Mouse (Mus musculus): ENCODE results near the gene Chst14. TPM values are rescaled to one million over a fixed set of nuclear protein-coding genes. Genes with fewer than 3 reads are reported as not detected.

Gene Chst14
- polyA plus RNA-seq, 1 experiment from 2014 or later: 6.6 TPM

DNA sequence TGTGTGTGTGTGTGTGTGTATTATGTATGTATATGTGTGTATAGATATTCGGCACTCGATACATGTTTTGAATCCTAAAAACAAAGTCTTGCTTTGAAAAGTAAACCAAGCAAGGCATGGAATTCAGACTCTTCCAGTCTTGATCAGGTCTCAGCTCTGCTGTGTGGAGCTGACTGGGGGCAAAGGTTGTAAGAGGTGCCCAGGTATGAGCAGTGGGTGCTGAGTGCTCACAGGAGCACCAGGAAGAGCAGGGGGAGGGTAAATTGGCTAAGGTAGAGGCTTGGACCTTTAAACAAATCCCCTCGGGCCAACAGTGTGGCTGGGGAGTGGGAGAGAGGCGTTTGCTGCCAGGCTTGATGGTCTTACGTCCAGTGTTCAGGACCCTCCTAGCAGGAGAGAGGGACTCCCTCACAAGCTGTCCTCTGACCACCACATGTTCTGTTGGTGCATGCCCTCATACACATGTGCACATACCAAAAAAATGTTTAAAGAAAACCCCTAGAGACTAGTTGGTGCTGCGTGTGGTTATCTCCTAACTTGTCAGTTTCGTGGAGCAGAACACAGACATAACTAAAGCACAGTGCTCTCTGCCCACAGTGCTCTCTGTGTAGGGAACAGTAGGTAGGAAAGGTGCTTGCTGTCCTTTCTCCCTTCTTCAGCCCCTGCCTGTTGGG is 15.6 kb upstream of the Chst14 start:
- no peaks in the 10 kb centered on the region for H3K9me3 ChIP-seq
- H3K27me3 ChIP-seq: no peaks in the 10 kb centered on the region
- 75% methylated on average over 7 of the region's 7 CpGs for WGBS
- no peak overlapping the region for H3K9ac ChIP-seq (replicated peaks)
- no peak overlapping the region for H3K4me3 ChIP-seq
- no peak for ATAC-seq (replicated peaks)
- no peak overlapping the region for H3K27ac ChIP-seq (replicated peaks)
- no peaks in the 10 kb centered on the region for H3K36me3 ChIP-seq
- H3K4me1 ChIP-seq: peaks cover 40% of the 10 kb centered on the region
- no peak overlapping the region for H3K4me2 ChIP-seq (replicated peaks)

DNA sequence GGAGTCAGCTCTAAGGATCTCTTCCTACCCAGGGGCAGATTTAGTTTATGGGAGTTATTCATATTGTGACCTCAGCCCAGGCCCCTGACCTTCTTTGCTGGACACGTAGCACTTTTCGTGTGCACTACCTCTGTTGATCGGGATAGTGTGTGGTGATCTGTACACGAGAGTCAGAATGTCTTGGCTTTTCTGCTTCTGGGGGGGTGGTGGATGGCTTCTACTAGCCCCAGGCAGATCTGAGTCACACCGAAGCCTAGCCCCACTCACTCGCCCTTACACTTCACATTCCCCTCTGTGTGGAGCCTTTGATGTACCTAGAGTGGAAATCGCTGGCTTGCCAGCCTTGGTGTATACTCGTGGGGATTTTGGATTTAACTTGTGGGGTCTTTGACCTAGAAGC is 13.6 kb upstream of the Chst14 start:
- no peak overlapping the region for H3K27ac ChIP-seq (replicated peaks)
- no peaks in the 10 kb centered on the region; the same call in 1 of the 2 replicates for H3K36me3 ChIP-seq
- ATAC-seq (replicated peaks): no peak
- H3K9me3 ChIP-seq: no peaks in the 10 kb centered on the region
- H3K4me1 ChIP-seq: peaks cover 35% of the 10 kb centered on the region
- H3K4me3 ChIP-seq: no peak overlapping the region
- WGBS: 79% methylated on average over 8 of the region's 8 CpGs
- H3K4me2 ChIP-seq (replicated peaks): no peak overlapping the region
- H3K27me3 ChIP-seq: no peaks in the 10 kb centered on the region
- no peak overlapping the region for H3K9ac ChIP-seq (replicated peaks)

DNA sequence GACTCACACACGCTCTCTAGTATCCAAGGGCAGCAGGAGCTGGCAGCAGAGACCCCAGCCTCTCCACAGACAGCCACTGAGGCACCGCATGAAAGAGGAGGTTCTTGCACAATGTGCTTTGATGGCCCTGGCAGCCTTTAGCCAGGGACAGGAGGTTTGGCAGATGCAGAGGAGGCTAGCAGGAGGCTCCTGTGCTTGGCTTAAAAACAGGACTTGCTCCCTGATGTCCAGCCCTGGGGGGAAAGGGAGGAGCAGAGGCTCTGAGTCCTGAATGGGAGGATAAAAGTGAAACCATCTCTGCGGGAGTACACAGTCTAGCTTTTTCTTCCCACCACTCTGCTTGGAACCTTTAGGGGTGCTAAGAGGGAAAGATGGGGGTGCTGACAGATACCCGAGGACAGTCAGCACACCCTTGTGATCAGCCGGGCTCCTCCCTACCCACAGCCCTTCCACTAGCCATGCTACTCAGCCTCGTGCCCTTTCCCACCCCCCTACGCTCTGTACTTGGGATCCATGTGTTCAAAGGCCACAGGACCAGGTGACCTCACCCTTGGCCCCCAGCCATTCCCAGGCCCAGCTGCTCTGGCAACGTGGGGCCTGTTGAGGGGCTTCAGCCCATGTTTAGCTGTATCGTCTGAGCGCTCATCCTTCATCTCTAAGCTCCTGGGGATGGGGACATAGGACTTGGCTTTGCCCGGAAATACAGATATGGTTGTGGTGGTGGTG is 12.6 kb upstream of the Chst14 start:
- no peak overlapping the region for H3K4me3 ChIP-seq
- WGBS: 50% methylated on average over 11 of the region's 11 CpGs
- no peaks in the 10 kb centered on the region; the same call in 1 of the 2 replicates for H3K36me3 ChIP-seq
- 0 out of 2 replicates have a peak, but pooled peaks have one; percentile 30 for ATAC-seq (replicated peaks)
- no peak overlapping the region for H3K9ac ChIP-seq (replicated peaks)
- no peaks in the 10 kb centered on the region for H3K9me3 ChIP-seq
- 0 out of 2 replicates have a peak overlapping the region, but pooled peaks have one; percentile 8 for H3K4me2 ChIP-seq (replicated peaks)
- peaks cover 35% of the 10 kb centered on the region for H3K4me1 ChIP-seq
- H3K27ac ChIP-seq (replicated peaks): peak overlapping the region; percentile 55
- no peaks in the 10 kb centered on the region for H3K27me3 ChIP-seq

DNA sequence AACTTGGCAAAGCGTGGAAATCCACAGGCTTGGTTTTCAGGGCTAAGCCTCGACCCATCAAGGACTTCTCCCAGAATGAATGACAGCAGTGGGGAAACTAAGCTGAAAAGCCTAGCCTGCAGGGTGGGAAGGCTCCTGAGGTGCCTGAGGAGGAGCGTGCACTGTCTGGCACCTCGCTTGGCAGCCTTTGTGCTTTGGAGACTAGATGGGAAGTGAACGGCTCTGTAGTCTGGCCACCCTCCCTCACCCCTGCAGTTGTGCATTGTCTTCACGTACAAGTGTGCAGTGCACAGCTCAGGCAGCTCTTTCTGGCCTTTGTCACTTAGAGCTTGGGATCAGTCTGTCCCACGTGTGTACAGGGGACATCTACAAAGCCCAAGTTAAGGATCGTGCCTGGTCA is 11.6 kb upstream of the Chst14 start:
- Histone ChIP-seq H3K9ac (replicated peaks) (no peak overlapping the region), H3K36me3 (no peaks in the 10 kb centered on the region; the same call in 1 of the 2 replicates), H3K27me3 (no peaks in the 10 kb centered on the region), H3K27ac (replicated peaks) (peak overlapping the region; percentile 55), H3K4me3 (no peak overlapping the region), H3K9me3 (no peaks in the 10 kb centered on the region), H3K4me2 (replicated peaks) (no peak overlapping the region), H3K4me1 (peaks cover 32% of the 10 kb centered on the region)
- WGBS: 23% methylated on average over 8 of the region's 8 CpGs
- ATAC-seq (replicated peaks): peak; percentile 67

DNA sequence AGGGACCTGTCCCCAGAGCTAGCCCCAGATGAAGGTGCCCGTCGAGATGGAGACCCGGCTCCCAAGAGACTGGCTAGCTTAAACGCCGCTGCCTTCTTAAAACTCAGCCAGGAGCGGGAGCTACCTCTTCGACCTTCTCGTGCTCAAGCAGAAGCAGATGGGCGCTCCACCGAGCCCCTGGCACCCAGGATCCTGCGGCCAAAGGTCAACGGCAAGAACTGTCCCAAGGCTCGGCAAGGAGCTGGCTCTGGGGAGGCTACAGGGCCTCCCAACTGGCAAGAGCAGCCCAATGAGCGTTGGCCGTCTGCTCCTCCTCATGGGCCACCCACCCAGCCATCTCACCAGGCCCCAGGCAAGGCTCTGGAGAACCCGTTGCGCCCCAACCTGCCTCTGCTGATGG is 9.9 kb upstream of the Chst14 start:
- no peak for ATAC-seq (replicated peaks)
- Histone ChIP-seq H3K9ac (replicated peaks) (no peak overlapping the region), H3K4me2 (replicated peaks) (no peak overlapping the region), H3K27me3 (no peaks in the 10 kb centered on the region), H3K4me3 (no peak overlapping the region), H3K27ac (replicated peaks) (no peak overlapping the region), H3K4me1 (peaks cover 26% of the 10 kb centered on the region), H3K9me3 (no peaks in the 10 kb centered on the region), H3K36me3 (peaks cover 11% of the 10 kb centered on the region; the same call in 1 of the 2 replicates)
- WGBS: 93% methylated on average over 17 of the region's 17 CpGs

DNA sequence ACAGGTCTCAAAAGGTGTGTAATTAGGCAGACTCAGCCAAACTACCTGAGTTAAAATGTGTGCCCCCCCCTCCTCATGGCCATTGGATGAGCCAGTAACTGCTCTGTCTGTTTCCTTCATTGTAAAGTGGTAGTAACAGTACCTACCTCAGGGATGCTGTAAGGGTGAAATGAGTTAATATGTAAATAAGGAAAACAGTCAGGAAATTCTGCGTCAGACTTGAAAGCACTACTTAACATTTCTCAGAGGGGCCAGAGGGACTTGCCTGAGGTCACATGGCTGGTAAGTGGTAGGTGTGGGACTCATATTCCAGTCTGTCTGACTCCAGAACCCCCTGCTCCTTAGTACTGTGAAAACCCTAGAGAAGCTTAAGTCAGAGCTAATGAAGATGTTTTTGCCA is 7.8 kb upstream of the Chst14 start:
- Histone ChIP-seq H3K4me1 (peaks cover 16% of the 10 kb centered on the region), H3K27me3 (no peaks in the 10 kb centered on the region), H3K4me3 (no peak overlapping the region), H3K9me3 (no peaks in the 10 kb centered on the region), H3K9ac (replicated peaks) (no peak overlapping the region), H3K27ac (replicated peaks) (no peak overlapping the region), H3K36me3 (peaks cover 22% of the 10 kb centered on the region), H3K4me2 (replicated peaks) (no peak overlapping the region)
- no peak for ATAC-seq (replicated peaks)
- 76% methylated on average over 1 of the region's 1 CpGs for WGBS

- H3K27ac ChIP-seq (replicated peaks): no peak overlapping the region
- no peak overlapping the region for H3K4me3 ChIP-seq
- no peak overlapping the region for H3K9ac ChIP-seq (replicated peaks)
- no peaks in the 10 kb centered on the region for H3K27me3 ChIP-seq
- peaks cover 28% of the 10 kb centered on the region for H3K36me3 ChIP-seq
- ATAC-seq (replicated peaks): no peak
- no peaks in the 10 kb centered on the region for H3K9me3 ChIP-seq
- H3K4me2 ChIP-seq (replicated peaks): no peak overlapping the region
- H3K4me1 ChIP-seq: no peaks in the 10 kb centered on the region
- WGBS: 84% methylated on average over 3 of the region's 3 CpGs
Measured at GRCm38 (mm10) chr2:118920428-118920827, 5.9 kb upstream of the Chst14 start.

DNA sequence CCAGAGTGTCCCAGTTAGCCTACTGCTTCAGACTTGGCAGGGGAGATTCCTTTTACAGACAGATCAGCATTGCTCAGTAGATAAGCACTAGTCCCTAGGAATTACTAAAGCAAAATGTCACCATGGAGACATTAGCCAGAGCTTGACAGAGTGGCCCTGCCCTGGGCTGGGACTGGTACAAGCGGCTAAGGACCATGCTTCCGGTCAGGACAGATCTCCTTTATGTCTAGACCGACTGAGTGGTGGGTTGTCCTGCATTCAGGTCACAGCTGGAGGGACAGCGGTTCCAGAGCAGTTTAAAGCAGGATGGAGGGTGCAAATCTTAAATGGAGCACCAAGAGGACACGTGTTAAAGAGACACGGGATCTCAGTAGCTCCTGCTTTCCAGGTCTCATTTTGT is 344 bp upstream of the Chst14 start:
- Histone ChIP-seq H3K36me3 (peaks cover 20% of the 10 kb centered on the region), H3K9ac (replicated peaks) (peak overlapping the region; percentile 75), H3K9me3 (no peaks in the 10 kb centered on the region), H3K4me1 (peaks cover 19% of the 10 kb centered on the region), H3K27me3 (no peaks in the 10 kb centered on the region), H3K27ac (replicated peaks) (no peak overlapping the region), H3K4me3 (peak overlapping the region; percentile 70), H3K4me2 (replicated peaks) (peak overlapping the region; percentile 92)
- WGBS: 2% methylated on average over 6 of the region's 6 CpGs
- ATAC-seq (replicated peaks): peak; percentile 42

GRCm38 (mm10) chr2:118926998-118927739 is 873 bp downstream of the Chst14 start:
- Histone ChIP-seq H3K27ac (replicated peaks) (no peak overlapping the region), H3K9me3 (no peaks in the 10 kb centered on the region), H3K4me3 (peak overlapping the region; percentile 70), H3K36me3 (peaks cover 11% of the 10 kb centered on the region), H3K27me3 (no peaks in the 10 kb centered on the region), H3K4me2 (replicated peaks) (peak overlapping the region; percentile 92), H3K4me1 (peaks cover 19% of the 10 kb centered on the region), H3K9ac (replicated peaks) (peak overlapping the region; percentile 75)
- ATAC-seq (replicated peaks): peak; percentile 10
- WGBS: 36% methylated on average over 31 of the region's 31 CpGs

- Histone ChIP-seq H3K4me2 (replicated peaks) (no peak overlapping the region), H3K4me3 (no peak overlapping the region), H3K9me3 (no peaks in the 10 kb centered on the region), H3K36me3 (no peaks in the 10 kb centered on the region), H3K27ac (replicated peaks) (no peak overlapping the region), H3K4me1 (no peaks in the 10 kb centered on the region), H3K9ac (replicated peaks) (no peak overlapping the region), H3K27me3 (no peaks in the 10 kb centered on the region)
- 81% methylated on average over 7 of the region's 7 CpGs for WGBS
- ATAC-seq (replicated peaks): no peak
Measured at GRCm38 (mm10) chr2:118941341-118941740, 15.0 kb downstream of the Chst14 start.

DNA sequence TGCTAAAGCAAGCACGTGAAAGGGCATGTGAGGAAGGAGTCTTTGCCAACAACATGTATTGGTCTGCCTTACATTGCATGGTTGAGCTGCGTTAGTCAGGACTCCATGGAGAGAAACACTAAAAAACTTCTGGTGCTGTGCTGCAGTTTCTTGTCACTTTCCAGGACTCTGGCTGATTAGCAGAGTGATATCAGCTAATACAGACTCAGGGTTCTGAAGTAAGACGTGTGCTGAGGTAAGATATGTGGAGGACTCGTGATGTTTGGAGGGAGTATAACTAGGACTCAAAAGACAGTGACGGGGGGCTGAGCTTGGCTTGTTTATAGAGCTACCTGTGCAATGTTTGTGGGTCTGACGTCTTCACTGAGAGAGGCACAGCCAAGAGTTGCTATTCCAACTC is 16.9 kb downstream of the Chst14 start:
- ATAC-seq (replicated peaks): no peak

DNA sequence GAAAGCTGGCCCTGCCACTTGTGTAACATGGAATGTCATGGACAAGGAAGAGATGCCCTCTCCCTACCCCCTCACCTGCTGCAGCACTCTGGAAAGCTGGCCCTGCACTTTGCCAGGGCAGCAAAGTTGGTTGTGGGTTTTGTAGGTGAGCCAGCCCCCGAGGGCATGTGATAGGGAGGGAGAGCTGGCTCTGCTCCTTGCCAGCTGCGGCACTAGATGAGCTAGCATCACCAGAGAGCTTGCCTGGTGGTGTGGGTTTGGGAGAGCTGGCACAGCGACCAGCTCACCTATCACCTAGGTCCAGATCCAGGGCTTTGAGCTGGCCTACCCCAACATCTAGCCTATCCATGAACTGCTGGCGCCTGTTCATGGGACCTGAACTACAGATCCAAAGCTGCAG is 22.5 kb downstream of the Chst14 start:
- Histone ChIP-seq H3K36me3 (no peaks in the 10 kb centered on the region), H3K4me3 (no peak overlapping the region), H3K27me3 (no peaks in the 10 kb centered on the region), H3K4me2 (replicated peaks) (no peak overlapping the region), H3K27ac (replicated peaks) (no peak overlapping the region), H3K4me1 (no peaks in the 10 kb centered on the region), H3K9me3 (no peaks in the 10 kb centered on the region), H3K9ac (replicated peaks) (no peak overlapping the region)
- ATAC-seq (replicated peaks): no peak
- 79% methylated on average over 4 of the region's 4 CpGs for WGBS

More for the DNA sequence above, 16.9 kb downstream of the Chst14 start:
- WGBS: 92% methylated on average over 6 of the region's 6 CpGs
- no peak overlapping the region for H3K4me3 ChIP-seq
- no peak overlapping the region for H3K4me2 ChIP-seq (replicated peaks)
- H3K27me3 ChIP-seq: no peaks in the 10 kb centered on the region
- no peaks in the 10 kb centered on the region for H3K4me1 ChIP-seq
- H3K36me3 ChIP-seq: no peaks in the 10 kb centered on the region
- H3K9ac ChIP-seq (replicated peaks): no peak overlapping the region
- H3K9me3 ChIP-seq: no peaks in the 10 kb centered on the region
- H3K27ac ChIP-seq (replicated peaks): no peak overlapping the region
